ENCODE assay signal across 8 mouse cellular contexts in genomic region chr13:94057036-94057562, GRCm38 (mm10). TPM values are rescaled to one million over a fixed set of nuclear protein-coding genes. Genes with fewer than 3 reads are reported as not detected.
DNase-seq lines count a peak whose midpoint lies in the region; ATAC-seq and TF ChIP-seq lines count a peak whose summit lies in the region.

No protein-coding gene starts in this region.

- peaks cover 10% of the 10 kb centered on the region; the same call in 1 of the 2 replicates for H3K27me3 ChIP-seq in cerebellum, adult 2 months (ENCODE audit: control insufficient read depth, insufficient read depth, low read length)
- H3K27me3 ChIP-seq in megakaryocyte, embryonic 14.5 days (replicated peaks): peaks cover 81% of the 10 kb centered on the region
- peaks cover 12% of the 10 kb centered on the region; the same call in 1 of the 2 replicates for H3K27me3 ChIP-seq in limb, embryonic 13.5 days
- H3K27me3 ChIP-seq in stomach, embryonic 15.5 days (replicated peaks): no peaks in the 10 kb centered on the region

- TF ChIP-seq CTCF in cerebellum, adult 2 months (IDR thresholded peaks at IDR 0.05; ENCODE audit: borderline replicate concordance, insufficient read depth, low read depth, low read length): no peak

- no peak for DNase-seq in cerebellum, adult 2 months
- DNase-seq in cerebellum, adult 9-11 months: no peak
- no peak for DNase-seq in adrenal gland, adult 2 months

- ATAC-seq in megakaryocyte, adult 5-6 weeks (ENCODE audit: poor library complexity, severe bottlenecking): no peak
- peak; percentile 6; the same call in 1 of the 2 replicates for ATAC-seq in limb, embryonic 13.5 days (ENCODE audit: low FRiP score, low read depth)
- no peak for ATAC-seq in stomach, embryonic 15.5 days (ENCODE audit: insufficient read depth, low FRiP score, low read depth)
- no peak for ATAC-seq in monocyte, adult 5-6 weeks (replicated peaks; ENCODE audit: insufficient number of reproducible peaks, low FRiP score, low TSS enrichment, poor library complexity, severe bottlenecking)

- no peak for TF ChIP-seq POLR2A in cerebellum, adult 2 months (IDR thresholded peaks at IDR 0.05; ENCODE audit: borderline replicate concordance, insufficient read depth, low read length)

- peak overlapping the region; percentile 81 for H3K4me2 ChIP-seq in limb, embryonic 13.5 days (replicated peaks)
- H3K4me2 ChIP-seq in stomach, embryonic 15.5 days: peak overlapping the region; percentile 97

- peak overlapping the region; percentile 91 for H3K9ac ChIP-seq in limb, embryonic 13.5 days
- H3K9ac ChIP-seq in stomach, embryonic 15.5 days: peak overlapping the region; percentile 69; the same call in 1 of the 2 replicates

- WGBS in cerebellum, adult 2 months: 13% methylated on average over 17 of the region's 17 CpGs
- 3% methylated on average over 17 of the region's 17 CpGs for WGBS in limb, embryonic 13.5 days
- 4% methylated on average over 17 of the region's 17 CpGs for WGBS in stomach, embryonic 15.5 days

- peaks cover 4% of the 10 kb centered on the region; the same call in 1 of the 2 replicates for H3K9me3 ChIP-seq in megakaryocyte, embryonic 14.5 days
- H3K9me3 ChIP-seq in limb, embryonic 13.5 days: no peaks in the 10 kb centered on the region
- H3K9me3 ChIP-seq in stomach, embryonic 15.5 days: no peaks in the 10 kb centered on the region

- peak overlapping the region; percentile 66 for H3K4me3 ChIP-seq in cerebellum, adult 2 months (replicated peaks; ENCODE audit: insufficient read depth, low read depth, low read length)
- H3K4me3 ChIP-seq in megakaryocyte, embryonic 14.5 days (replicated peaks): peak overlapping the region; percentile 92
- H3K4me3 ChIP-seq in limb, embryonic 13.5 days: peak overlapping the region; percentile 90
- H3K4me3 ChIP-seq in stomach, embryonic 15.5 days (replicated peaks): peak overlapping the region; percentile 83

- H3K27ac ChIP-seq in cerebellum, adult 2 months (ENCODE audit: insufficient read depth, low read length): no peak overlapping the region
- peak overlapping the region; percentile 89; the same call in 1 of the 2 replicates for H3K27ac ChIP-seq in limb, embryonic 13.5 days
- peak overlapping the region; percentile 74 for H3K27ac ChIP-seq in stomach, embryonic 15.5 days

- peaks cover 4% of the 10 kb centered on the region for H3K4me1 ChIP-seq in cerebellum, adult 2 months (ENCODE audit: control insufficient read depth, insufficient read depth, low read length)
- H3K4me1 ChIP-seq in megakaryocyte, embryonic 14.5 days: peaks cover 18% of the 10 kb centered on the region
- H3K4me1 ChIP-seq in limb, embryonic 13.5 days: peaks cover 27% of the 10 kb centered on the region
- 0 out of 2 replicates have a peak, but pooled peaks cover 4% of the 10 kb centered on the region for H3K4me1 ChIP-seq in stomach, embryonic 15.5 days

- H3K36me3 ChIP-seq in megakaryocyte, embryonic 14.5 days (replicated peaks; ENCODE audit: low read length): no peaks in the 10 kb centered on the region
- H3K36me3 ChIP-seq in limb, embryonic 13.5 days: peaks cover 4% of the 10 kb centered on the region; the same call in 1 of the 2 replicates
- no peaks in the 10 kb centered on the region for H3K36me3 ChIP-seq in stomach, embryonic 15.5 days

RNA-seq across cellular contexts. Expression of gene Lhfpl2, which starts 0.5 kb away (rescaled TPM):
- 22.5 and 25.6 TPM in 2 replicates for polyA plus RNA-seq in cerebellum, adult 2 months (2012; rRNA removed)
- polyA plus RNA-seq in megakaryocyte, embryonic 14.5 days (2012; ENCODE audit: insufficient read depth, low replicate concordance): 0.47 TPM in 1 of 2 replicates, not detected in the other
- 2.4 and 2.7 TPM in 2 replicates for total RNA-seq in megakaryocyte, adult 5-6 weeks (2015)
- total RNA-seq in megakaryocyte, adult 5-6 weeks (2017): 2.9 and 3.9 TPM in 2 replicates
- 69.5 and 79.1 TPM in 2 replicates for polyA plus RNA-seq in limb, embryonic 13.5 days (2015; fragmentation: Nextera tagmentation; extraction: Ambion mirVana)
- polyA plus RNA-seq in stomach, embryonic 15.5 days (2015; fragmentation: Nextera tagmentation; extraction: Ambion mirVana): 18.2 and 19.1 TPM in 2 replicates
- 10 to 100 TPM; 27.9 to 32.2 TPM for total RNA-seq in adrenal gland, adult 2 months (2021)
- 21.5 and 26.7 TPM in 2 replicates for polyA plus RNA-seq in adrenal gland, adult 2 months (2012; rRNA removed)
- total RNA-seq in monocyte, adult 5-6 weeks (2017): not detected in 3 replicates

Comparison
In these comparisons a context has a peak if more than half of its experiments do, and no peak if none do; other contexts are left out.
1. RNA of gene Lhfpl2, which starts 0.5 kb away (polyA plus RNA-seq): 69.5 to 79.1 TPM in limb, embryonic 13.5 days, 21.5 to 26.7 TPM in adrenal gland, adult 2 months, 22.5 to 25.6 TPM in cerebellum, adult 2 months and 18.2 to 19.1 TPM in stomach, embryonic 15.5 days; 0.47 TPM in megakaryocyte, embryonic 14.5 days; every median in the first group is over 10 times any median in the second.
2. Peak in every context shown above with its lines, with median percentiles within 50 percentile points of each other: H3K4me3 ChIP-seq.